Mouse (Mus musculus) stomach, embryonic 16.5 days (tissue): Measurements from ENCODE around the gene Entpd3. TPM values are rescaled to one million over a fixed set of nuclear protein-coding genes. Genes with fewer than 3 reads are reported as not detected.

Experiments used
- ATAC-seq: fragments of 200-750 bp; cut with Nextera tagmentation; 2 replicates; pipeline ENCODE4 v1.8.0; 2017; ENCODE audit warnings: moderate number of reproducible peaks, moderate TSS enrichment; ENCODE audit not compliant: insufficient read depth, low FRiP score
- H3K27ac ChIP-seq: fragments of 300-500 bp; sonication (generic); 2 replicates; pipeline ENCODE4 v1.5.1; 2014; ENCODE audit warnings: low read length
- H3K27me3 ChIP-seq: fragments of 300-500 bp; sonication (generic); 2 replicates; pipeline ENCODE4 v1.6.1; 2014; ENCODE audit warnings: low read length, control low read depth, mixed read lengths; ENCODE audit not compliant: control insufficient read depth, insufficient read depth
- H3K36me3 ChIP-seq: fragments of 300-500 bp; sonication (generic); 2 replicates; pipeline ENCODE4 v1.6.1; 2014; ENCODE audit warnings: low read length; ENCODE audit not compliant: control insufficient read depth, insufficient read depth
- H3K4me1 ChIP-seq: fragments of 300-500 bp; sonication (generic); 2 replicates; pipeline ENCODE4 v1.6.1; 2014; ENCODE audit warnings: low read length, control low read depth, mixed read lengths; ENCODE audit not compliant: control insufficient read depth, insufficient read depth
- H3K4me2 ChIP-seq: fragments of 300-500 bp; sonication (generic); 2 replicates; pipeline ENCODE4 v1.6.1; 2014; ENCODE audit warnings: low read depth, low read length, mixed read lengths
- H3K4me3 ChIP-seq: fragments of 300-500 bp; sonication (generic); replicated peaks from 2 replicates; pipeline ENCODE4 v1.5.1; 2014; ENCODE audit warnings: mild to moderate bottlenecking, low read length
- H3K9ac ChIP-seq: fragments of 300-500 bp; sonication (generic); 2 replicates; pipeline ENCODE4 v1.6.1; 2014; ENCODE audit warnings: low read length
- H3K9me3 ChIP-seq: fragments of 300-500 bp; sonication (generic); replicated peaks from 2 replicates; pipeline ENCODE4 v1.6.1; 2016; ENCODE audit warnings: low read length, control low read depth; ENCODE audit not compliant: control insufficient read depth
- WGBS: fragments of 180-500 bp; shearing (Covaris S2); extraction: QIAGEN DNeasy Blood & Tissue Kit; methylation state at CpG from one replicate; pipeline ENCODE4 v1.1.7; 2014; 5-methylcytosine and 5-hydroxymethylcytosine counted together
- polyA plus RNA-seq: library from polyadenylated mRNA; unstranded; fragments of >200 nt; fragmentation: Nextera tagmentation; extraction: Ambion mirVana; gene quantifications from 2 replicates; pipeline ENCODE4 v1.2.1, GENCODE M21; 2015

The Entpd3 gene
- polyA plus RNA-seq, 1 experiment from 2014 or later, result 5.6 TPM

DNA sequence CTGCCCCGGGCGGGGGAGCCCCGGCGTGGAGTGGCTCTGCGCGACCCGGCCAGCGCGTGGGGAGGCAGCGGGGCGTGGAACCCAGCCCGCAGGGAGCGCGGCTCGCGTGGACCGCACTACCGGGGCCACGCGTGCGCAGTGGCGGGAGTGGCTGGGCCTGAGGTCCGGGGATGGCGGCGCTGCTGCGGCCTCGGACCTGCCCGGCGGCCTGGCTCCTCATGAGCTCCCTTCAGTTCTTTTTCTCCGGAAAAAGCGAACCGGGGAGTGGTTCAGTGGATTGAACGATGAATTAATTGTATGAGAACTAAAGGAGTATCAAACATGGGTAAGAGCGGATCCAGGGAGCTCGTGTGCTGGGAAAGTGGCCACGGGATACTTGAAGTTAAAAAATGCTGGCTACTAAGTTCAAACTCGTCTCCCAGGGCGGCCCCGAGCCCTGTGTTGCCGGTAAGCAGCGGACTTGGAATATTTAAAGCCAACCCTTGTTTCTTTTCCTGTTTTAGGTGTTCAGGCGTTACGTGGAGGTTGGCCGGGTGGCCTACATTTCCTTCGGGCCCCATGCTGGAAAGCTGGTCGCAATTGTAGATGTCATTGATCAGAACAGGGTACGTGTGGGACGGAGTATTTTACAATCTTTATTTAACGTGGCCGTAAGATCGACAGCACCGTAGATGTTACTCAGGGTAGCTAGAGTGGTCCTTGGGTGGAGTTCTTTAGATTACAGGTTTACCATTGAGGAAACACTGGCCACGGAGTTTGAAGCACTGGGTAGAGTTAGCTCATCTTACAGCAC lies 32.2 kb downstream of the Entpd3 start:
- Histone ChIP-seq H3K27ac (peak overlapping the region; percentile 71), H3K9ac (peak overlapping the region; percentile 95), H3K36me3 (peaks cover 30% of the 10 kb centered on the region), H3K9me3 (no peaks in the 10 kb centered on the region), H3K4me3 (peak overlapping the region; percentile 96), H3K4me1 (peaks cover 13% of the 10 kb centered on the region), H3K27me3 (no peaks in the 10 kb centered on the region), H3K4me2 (peak overlapping the region; percentile 95)
- peak; percentile 81 for ATAC-seq
- WGBS, result under 1% methylated on average over 53 of the region's 53 CpGs

DNA sequence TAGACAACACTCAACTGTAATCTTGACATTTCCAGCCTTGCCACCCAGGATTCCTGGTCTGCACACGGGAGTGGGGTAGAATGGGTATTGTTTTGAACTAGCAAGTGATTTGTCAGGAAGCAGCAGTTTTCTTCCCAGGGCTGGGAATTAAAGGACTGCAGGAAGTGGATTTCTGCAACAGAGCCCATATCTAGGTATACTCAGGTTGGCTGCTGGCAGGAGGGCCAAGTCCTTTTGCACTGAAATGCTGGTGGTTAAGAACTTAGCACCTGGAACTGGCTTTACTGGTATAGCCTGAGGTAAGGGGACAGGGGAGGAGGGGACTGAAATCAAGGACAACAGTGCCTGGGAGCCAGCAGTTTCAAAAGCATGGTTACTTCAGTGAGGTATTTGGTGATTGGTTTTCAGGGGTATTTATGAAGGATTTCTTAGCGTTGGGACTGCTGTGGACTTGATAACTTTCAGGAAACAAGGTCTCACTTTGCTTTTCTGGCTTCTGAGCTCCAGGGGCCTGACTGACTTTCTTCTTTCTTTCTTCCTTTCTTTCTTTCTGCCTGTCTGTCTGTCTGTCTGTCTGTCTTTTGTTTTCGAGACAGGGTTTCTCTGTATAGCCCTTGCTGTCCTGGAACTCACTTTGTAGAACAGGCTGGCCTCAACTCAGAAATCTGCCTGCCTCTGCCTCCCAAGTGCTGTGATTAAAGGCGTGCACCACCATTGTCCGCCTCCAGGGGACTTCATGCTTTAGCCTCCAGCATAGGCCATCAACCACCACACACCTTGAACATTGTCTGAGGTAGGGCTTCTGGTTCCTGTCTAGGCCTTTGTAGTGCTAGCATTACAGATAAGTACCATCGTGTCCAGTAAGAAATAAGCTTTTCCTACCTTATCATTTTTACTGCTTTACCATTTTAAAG lies 36.4 kb downstream of the Entpd3 start:
- no peak overlapping the region for H3K27ac ChIP-seq
- no peaks in the 10 kb centered on the region for H3K27me3 ChIP-seq
- no peaks in the 10 kb centered on the region for H3K9me3 ChIP-seq
- WGBS, result 62% methylated on average over 6 of the region's 6 CpGs
- H3K4me2 ChIP-seq, result no peak overlapping the region
- ATAC-seq, result no peak
- H3K4me1 ChIP-seq, result peaks cover 18% of the 10 kb centered on the region
- peaks cover 30% of the 10 kb centered on the region for H3K36me3 ChIP-seq
- no peak overlapping the region for H3K9ac ChIP-seq
- H3K4me3 ChIP-seq, result no peak overlapping the region

DNA sequence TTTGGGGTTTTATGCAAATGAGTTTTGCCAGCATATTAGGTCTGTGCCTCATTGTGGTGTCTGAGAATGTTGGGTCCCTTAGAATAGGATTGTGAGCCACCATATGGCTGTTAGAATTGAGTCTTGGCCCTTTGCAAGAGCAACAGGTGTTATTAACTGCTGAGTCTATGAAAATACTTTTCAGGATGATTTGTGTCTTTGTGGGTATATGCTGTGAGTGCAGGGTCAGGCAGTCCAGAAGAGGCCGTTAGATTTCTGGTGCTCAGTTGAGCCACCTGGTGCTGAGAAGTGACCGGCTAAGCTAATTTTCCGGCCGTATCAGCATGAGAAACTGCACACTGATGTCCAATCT lies 37.0 kb downstream of the Entpd3 start:
- H3K27ac ChIP-seq, result no peak overlapping the region
- no peak overlapping the region for H3K9ac ChIP-seq
- no peak for ATAC-seq

DNA sequence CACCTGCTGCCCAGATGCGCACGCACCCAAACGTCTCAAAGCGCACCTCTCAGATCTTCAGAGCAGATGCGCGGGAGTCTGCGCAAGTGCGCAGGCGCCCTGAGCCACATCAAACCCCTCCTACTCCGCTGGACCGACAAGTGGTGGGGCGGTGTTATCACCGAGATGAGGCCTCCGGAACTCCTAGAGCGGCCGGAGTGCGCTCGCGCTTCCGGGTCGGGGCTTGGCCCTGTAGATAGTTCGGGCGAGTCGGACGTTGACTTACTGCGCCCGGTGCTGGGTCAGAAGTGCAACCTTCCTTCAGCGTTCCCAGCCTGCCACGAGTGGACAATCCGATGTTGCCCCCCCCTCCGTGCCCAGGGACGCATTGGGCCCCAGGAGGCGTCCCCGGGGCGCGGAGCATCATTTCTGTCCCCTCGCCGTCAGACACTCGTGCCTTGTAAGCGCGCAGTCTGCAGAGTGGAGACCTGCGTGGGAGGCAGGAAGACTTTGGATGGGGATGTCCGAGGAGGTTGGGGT lies 37.6 kb downstream of the Entpd3 start:
- Histone ChIP-seq H3K4me1 (peaks cover 16% of the 10 kb centered on the region), H3K36me3 (peaks cover 30% of the 10 kb centered on the region), H3K27me3 (no peaks in the 10 kb centered on the region), H3K27ac (peak overlapping the region; percentile 58; the same call in 1 of the 2 replicates), H3K9ac (peak overlapping the region; percentile 83), H3K9me3 (no peaks in the 10 kb centered on the region), H3K4me3 (peak overlapping the region; percentile 68), H3K4me2 (peak overlapping the region; percentile 79)
- peak; percentile 95 for ATAC-seq
- under 1% methylated on average over 43 of the region's 43 CpGs for WGBS

More for the DNA sequence above, 37.0 kb downstream of the Entpd3 start:
- Histone ChIP-seq H3K27me3 (no peaks in the 10 kb centered on the region), H3K9me3 (no peaks in the 10 kb centered on the region), H3K4me2 (peak overlapping the region; percentile 79), H3K4me1 (peaks cover 18% of the 10 kb centered on the region), H3K4me3 (peak overlapping the region; percentile 68), H3K36me3 (peaks cover 30% of the 10 kb centered on the region)
- WGBS, result under 1% methylated on average over 4 of the region's 4 CpGs

DNA sequence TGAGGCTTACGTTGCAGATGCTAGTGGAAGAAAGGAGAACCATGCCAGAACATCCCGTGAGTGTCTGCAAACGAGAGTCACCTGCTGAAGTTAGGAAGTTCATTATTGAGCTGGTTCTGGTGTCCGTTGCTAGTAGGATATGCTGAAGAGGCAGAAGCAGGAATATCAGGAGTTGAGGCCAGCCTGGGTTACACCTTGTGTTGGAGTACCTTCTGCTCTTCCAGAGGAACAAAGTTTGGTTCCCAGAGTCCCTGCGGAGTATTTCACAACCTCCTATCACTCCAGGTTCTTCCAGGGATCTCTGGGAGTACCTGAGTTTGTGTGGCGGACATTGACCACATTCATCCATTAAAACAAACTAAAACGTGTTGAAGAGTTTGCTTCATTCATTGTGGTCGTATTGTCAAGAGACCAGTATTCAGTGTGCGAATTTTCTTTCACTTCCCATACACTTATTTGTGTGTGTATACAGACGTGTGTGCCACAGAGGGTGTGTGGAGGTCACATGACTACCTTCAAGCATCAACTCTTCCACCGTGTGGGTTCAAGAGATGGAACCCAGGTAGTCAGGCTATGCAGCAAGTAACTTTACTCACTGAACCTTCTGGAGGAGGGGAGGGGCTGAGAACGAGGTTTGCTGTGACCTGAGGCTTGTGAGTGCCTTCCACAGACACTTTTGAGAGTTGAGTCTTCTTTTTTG lies 38.2 kb downstream of the Entpd3 start:
- peak overlapping the region; percentile 68 for H3K4me3 ChIP-seq
- peaks cover 29% of the 10 kb centered on the region for H3K36me3 ChIP-seq
- peak overlapping the region; percentile 83 for H3K9ac ChIP-seq
- H3K4me2 ChIP-seq, result peak overlapping the region; percentile 79
- H3K27ac ChIP-seq, result peak overlapping the region; percentile 58; the same call in 1 of the 2 replicates
- H3K4me1 ChIP-seq, result peaks cover 12% of the 10 kb centered on the region
- H3K27me3 ChIP-seq, result no peaks in the 10 kb centered on the region
- ATAC-seq, result no peak
- WGBS, result 46% methylated on average over 12 of the region's 12 CpGs
- no peaks in the 10 kb centered on the region for H3K9me3 ChIP-seq

DNA sequence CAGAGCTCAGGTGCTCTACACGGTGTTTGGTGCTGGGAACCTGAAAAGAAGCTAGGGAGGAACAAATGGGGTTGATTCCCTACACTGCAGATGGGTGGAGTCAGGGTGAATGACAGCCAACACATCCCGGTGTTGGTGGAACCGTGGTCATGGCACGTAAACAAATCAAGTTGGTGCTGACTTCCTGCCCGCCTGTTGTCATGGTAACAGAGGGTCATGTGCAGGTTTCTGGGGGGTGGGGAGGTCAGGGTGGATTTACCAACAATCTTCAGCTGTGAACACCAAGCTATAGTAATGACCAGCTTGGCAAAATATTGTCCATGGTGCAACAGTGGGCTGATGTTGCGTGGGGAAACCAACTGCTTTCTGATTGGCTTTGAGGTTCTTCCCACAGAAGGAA lies 39.1 kb downstream of the Entpd3 start:
- 29% methylated on average over 6 of the region's 6 CpGs for WGBS
- no peak for ATAC-seq
- peaks cover 12% of the 10 kb centered on the region for H3K4me1 ChIP-seq
- no peak overlapping the region for H3K4me2 ChIP-seq
- H3K27ac ChIP-seq, result no peak overlapping the region
- H3K27me3 ChIP-seq, result no peaks in the 10 kb centered on the region
- peaks cover 21% of the 10 kb centered on the region for H3K36me3 ChIP-seq
- H3K9me3 ChIP-seq, result no peaks in the 10 kb centered on the region
- no peak overlapping the region for H3K9ac ChIP-seq
- H3K4me3 ChIP-seq, result no peak overlapping the region

DNA sequence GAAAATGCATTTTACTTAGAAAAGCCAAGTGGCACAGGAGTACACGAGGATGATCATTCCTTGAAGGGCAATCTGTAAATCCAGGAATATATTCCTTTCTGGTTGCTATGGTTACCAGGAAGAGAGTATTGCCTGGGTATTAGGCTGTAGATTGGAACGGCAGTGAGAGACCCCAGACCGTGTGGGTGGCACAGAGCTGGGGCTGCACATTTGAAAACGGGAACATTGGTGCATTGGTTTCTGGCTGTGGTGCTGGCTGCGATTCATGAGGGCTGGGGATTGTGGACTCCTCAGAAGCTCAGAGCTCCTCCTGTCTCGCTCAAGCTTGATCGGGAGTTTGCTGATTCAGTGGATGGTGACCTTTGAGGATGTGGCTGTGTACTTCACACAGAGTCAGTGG lies 40.2 kb downstream of the Entpd3 start:
- Histone ChIP-seq H3K4me3 (no peak overlapping the region), H3K27ac (no peak overlapping the region), H3K27me3 (no peaks in the 10 kb centered on the region), H3K36me3 (peaks cover 14% of the 10 kb centered on the region), H3K4me2 (no peak overlapping the region), H3K9ac (no peak overlapping the region), H3K9me3 (no peaks in the 10 kb centered on the region), H3K4me1 (peaks cover 12% of the 10 kb centered on the region)
- no peak for ATAC-seq
- 80% methylated on average over 7 of the region's 7 CpGs for WGBS

DNA sequence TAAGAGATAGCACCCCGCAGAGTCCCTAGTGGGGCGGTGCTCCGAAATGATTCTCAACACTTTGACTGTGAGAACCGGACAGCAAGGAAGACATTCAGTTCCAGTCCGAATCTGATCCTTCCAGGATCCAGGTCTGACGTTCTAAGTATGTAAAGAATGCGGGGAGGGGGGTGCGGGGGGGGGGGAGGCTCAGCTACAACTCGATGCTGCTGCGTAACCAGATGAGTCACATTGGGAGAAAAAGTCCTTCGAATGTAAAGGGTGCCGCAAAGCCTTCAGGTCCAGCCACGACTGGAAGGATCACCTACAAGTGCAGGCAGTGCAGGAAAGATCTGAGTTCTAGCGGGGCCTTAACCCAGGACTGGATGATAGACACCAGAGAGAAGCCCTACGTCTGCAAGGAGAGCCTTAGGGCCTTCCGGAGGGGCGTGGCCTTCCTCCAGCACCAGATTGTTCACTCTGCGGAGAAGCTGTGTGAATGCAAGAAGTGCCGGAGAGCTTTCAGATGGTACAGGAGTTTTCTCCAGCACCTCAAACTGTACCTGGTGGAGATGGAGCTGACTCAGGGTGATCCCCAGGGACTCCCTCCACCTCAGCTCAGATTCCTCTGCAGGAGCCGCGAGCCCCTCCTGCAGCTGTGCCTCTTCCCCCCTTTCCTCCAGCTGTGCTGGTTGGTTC lies 42.5 kb downstream of the Entpd3 start:
- 10% methylated on average over 21 of the region's 21 CpGs for WGBS
- Histone ChIP-seq H3K36me3 (no peaks in the 10 kb centered on the region), H3K4me2 (peak overlapping the region; percentile 95), H3K4me1 (peaks cover 12% of the 10 kb centered on the region), H3K9me3 (no peaks in the 10 kb centered on the region), H3K9ac (peak overlapping the region; percentile 76), H3K4me3 (peak overlapping the region; percentile 46), H3K27me3 (no peaks in the 10 kb centered on the region), H3K27ac (peak overlapping the region; percentile 60; the same call in 1 of the 2 replicates)
- ATAC-seq, result peak; percentile 74
